Mouse (Mus musculus): ENCODE measurements at regions not wholly inside any gene's neighbourhood (a gene's known extent, or its start where the extent isn't known, plus 50 kb on each side); places are given as distances from the start of the nearest gene placed in this dataset.

DNA sequence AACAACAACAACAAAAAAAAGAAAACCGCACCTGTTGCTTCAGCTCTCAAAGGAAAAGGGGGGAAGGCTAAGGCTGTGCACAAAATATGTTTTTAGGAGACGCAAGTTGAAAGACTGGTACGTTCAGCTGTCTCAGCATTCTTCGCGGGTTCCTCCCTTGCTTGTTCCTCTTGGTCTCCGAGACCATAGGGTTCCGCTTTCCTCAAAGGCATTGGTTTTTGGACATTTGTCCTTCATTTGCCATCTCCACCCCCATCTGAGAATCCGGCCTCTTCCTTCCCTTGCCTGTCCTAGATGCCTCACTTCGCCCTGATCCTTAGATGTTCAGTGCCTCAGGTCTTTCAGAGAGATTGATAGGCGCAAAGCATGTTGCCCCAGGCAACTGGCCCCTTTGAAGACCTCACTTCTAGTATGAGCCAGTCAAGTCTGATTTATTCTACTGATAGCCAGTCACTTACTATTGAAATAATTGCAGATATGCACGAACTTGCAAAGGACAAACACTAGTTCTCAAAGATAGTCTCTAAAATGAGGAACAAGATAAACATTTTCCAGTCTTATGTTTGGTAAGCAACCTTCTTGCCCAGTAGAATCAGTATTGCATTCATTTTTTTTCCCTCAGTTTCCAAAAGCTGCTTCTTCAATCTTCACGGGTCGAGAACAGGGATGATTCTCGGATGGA, 112.6 kb upstream of the Tmc1 start:
- no peak for DNase-seq

DNA sequence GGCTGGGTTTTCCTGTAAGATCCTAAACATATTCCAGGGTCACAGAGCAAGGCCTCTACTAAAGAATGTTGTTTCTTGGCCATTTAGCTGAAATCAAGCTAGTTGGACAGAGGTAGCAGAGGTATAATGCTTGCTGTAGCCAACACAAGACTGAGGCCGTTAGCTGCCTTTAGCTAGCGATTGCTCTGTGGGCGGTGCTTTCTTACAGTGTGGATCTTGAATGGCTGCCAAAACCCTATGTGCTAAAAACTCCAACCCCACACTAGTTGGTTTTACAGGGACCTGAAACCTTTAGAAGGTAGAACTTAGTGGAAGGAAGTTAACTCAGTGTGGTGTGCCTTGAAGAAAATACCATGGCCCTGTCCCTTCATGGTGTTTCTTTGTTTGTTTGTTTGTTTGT, 110.9 kb upstream of the Tmc1 start:
- DNase-seq, result no peak

DNA sequence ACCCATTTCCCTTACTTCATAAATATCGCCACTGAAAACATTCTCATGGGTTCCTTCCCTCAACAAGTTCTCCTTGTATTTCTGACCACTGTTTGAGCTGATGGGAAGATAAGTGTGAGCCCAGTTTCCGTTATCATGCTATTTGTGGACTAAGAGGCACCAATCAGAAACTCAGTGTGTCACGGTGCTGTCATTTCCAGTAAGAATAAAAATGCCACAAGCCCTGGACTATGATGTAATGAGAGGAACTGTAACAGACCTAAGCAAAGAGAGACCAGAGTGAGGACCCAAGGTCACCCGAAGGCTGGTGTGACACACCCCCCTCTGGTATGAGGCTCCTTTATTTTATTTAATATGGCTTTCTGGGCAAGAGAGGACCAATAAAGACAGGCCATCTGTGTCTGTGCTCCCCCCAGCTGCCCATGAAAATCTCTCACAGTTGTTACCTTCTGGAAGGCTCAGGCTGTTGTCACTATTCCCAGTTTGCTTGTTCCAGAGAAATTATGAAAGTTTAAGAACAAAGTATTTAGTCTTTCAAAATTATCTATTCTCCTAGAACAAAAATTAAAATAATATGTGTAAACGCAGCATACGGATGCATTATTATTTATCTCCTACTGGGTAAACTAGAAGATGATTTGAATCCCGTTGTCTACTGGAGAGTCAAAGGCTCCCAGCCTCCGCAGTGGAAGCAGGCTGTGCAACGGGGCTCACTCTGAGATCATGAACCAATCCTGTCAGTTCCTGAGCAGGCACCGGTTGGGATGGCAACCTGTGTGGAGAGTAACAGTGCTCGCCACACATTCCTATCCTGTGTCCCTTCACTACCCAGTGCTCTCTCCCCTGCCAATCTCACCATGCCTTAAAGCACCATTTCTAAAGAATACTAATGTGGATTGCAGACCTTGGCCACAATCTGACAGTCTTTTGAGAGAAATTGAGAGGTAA, 99.9 kb upstream of the Tmc1 start:
- no peak for DNase-seq

GRCm38 (mm10) chr19:21052771-21053170, 98.8 kb upstream of the Tmc1 start:
- DNase-seq, result no peak

- DNase-seq, result no peak
Measured at GRCm38 (mm10) chr19:21051872-21052271, 97.9 kb upstream of the Tmc1 start.

- peak; percentile 29 for DNase-seq
Measured at GRCm38 (mm10) chr19:21050994-21051721, 97.2 kb upstream of the Tmc1 start.

DNA sequence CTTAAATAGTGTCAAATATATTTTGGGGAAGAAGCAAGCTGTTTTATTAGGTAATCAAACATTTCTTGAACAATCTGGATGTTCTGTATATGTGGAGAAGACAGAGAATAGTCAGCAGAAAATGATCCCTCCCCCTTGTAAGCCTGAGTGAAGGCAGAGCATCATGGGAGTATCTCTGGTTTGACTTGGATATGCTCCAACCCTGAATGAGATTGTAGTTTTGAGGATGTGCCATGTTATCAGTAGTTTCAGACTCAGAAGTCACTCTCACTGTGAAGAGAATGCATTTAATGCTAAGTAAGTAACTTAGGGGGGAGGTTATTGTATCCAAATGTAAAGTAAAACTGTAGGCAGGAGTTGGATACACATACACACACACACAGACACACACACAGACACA, 95.3 kb upstream of the Tmc1 start:
- DNase-seq, result no peak

- DNase-seq, result no peak
Measured at GRCm38 (mm10) chr19:21045565-21045964, 91.6 kb upstream of the Tmc1 start.

DNA sequence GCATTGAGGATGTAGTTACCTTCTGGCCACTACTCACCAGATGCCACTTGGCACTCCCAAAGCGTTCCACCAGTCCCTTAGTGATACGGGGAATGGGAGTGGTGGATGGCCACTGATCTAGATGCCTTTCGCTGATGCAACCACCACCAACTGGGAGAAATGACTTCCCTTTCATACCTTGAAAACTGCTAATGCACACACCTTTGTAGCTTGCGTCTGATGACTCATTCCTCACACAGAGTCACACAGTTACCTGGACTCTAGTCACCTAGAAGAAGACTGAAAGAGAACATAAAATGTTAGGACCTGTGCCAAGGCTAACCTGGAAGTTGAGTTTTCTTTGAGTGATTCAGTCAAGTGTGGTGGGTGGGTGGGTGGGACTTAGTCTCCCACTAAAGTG, 90.0 kb upstream of the Tmc1 start:
- DNase-seq, result no peak

DNA sequence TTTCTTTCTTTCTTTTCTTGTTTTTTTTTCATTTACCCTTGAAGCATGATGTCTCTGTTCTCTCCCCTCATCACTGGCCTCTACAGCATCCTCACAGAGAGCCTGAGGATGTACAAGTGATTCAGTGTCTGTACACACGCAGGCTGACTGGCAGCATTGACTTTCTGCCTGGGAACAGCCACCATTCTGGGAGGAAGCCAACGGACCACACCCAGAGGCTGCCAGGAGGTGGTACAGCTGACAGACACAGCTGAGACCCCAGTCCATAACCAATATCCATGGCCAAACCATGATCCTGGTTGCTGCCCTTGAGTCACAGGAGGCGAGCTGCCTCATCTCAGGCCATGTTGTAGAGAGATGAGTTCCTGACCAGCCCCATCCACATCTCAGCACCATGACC, 88.5 kb upstream of the Tmc1 start:
- no peak for DNase-seq

DNA sequence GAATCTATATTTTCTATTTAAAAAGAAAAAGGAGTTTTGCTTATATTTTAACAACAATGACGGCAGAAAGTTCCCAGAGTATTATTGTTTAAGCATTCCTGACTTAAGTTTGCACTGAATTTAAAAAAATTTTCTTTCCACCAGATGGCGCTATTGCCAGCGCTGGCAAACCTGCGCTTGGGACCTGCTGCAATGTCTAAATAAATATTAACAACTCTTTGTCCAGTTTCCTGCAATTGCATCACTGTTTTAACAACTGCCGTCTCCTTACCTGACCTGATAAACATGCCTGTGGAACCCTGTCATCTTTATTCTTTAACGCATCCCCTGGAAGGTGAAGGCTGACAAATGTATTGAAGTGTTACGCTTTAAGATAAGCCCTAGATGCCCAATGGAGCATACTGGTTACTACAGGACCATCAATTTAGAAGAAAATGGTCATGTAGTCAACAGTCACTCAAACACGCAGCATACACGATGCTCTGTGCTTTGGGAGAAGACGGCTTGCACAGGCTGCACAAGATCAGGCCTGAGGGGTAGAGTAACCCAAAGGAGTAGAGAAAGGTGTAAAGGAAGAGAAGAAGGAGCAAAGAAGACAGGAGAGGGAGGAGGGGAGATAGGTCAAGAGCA, 83.6 kb upstream of the Tmc1 start:
- peak; percentile 52 for DNase-seq

DNA sequence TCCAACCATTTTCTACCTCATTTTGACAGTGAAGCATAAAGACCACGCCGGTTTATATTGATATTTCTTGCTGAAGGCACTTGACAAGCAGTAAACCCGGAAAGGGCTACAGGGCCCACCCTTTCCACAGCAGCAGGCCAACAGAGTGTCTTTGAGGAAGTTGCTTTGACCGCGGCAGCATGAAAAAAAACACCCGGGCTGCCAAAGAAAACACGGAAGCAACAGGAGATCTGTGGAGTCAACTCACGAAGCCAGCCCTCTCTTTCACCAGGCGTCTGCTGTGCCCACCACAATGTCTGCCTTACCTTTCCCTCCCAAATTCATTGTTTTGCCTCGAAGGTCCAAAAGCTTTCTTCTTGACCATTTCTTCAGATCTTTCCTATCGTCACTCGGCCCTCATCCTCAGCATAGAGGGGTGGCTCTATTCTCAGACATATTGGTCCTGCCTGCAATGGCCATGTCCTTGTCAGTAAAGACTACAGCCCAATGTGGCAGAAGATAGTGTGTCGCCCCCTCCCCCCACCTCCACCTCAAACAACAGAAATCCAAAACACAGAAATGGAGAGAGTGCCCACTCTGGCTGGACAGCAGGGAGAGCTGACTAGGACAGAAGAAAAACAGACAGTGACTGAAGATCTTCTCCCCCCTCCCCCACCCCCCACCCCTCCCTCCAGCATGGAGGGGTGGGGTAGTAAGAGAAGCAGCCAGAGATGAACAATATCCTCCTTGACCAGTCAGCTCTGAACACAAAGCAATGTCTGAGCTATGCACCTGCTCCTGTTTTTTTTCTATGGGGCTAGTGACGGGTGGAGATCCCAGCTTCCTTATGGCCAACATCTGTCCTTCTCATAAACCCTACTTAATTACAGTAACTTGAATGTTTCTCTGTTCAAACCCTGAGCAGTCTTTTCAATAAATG, 82.8 kb upstream of the Tmc1 start:
- peak; percentile 83 for DNase-seq

GRCm38 (mm10) chr19:21035505-21035904, 81.5 kb upstream of the Tmc1 start:
- DNase-seq, result no peak

GRCm38 (mm10) chr19:21033991-21034390, 80.0 kb upstream of the Tmc1 start:
- DNase-seq, result no peak

GRCm38 (mm10) chr19:21032558-21032957, 78.6 kb upstream of the Tmc1 start:
- no peak for DNase-seq

DNA sequence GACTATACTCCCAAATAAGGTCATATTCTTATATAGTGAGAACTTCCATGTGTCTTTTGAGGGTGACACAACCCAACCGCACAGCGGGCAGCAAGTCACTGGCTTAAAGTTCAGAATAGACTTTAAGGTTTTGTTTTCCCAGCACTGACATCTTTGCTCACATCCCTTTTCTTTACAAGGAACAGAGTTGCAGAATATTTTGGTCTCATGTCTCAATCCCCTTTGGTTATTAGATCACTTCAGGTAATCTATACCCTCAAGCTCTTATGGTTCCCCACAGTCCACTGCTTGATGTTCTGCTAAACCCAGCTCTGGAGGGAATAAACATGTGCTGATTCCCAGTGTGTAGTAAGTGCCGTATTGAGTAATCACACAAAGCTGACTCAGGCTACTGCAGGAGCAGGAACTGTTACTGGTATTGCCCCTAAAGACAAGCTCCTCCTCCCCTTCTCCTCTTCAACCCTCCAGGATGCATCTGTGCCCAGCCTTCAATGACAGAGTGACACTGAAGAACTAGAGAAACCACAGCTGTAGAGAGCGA, 77.8 kb upstream of the Tmc1 start:
- no peak for DNase-seq

DNA sequence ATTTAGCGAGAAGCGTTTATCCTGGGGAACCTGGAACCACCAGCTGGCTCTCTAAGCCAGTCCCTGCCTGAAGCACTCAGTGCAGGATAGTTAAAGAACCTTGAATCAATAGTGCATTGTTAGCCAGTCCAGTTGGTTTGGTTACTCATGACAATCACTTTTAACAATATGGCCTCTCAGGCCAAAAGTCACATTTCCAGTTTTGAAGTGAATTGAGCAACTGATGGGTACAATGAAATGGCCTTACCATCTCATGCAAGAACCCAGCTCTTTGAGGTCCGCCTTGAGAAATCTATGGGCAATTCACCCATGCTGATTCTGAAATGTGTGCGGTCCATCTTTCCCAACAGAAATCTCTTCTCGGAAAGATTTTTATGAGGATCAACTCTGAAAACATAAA, 77.0 kb upstream of the Tmc1 start:
- DNase-seq, result no peak

DNA sequence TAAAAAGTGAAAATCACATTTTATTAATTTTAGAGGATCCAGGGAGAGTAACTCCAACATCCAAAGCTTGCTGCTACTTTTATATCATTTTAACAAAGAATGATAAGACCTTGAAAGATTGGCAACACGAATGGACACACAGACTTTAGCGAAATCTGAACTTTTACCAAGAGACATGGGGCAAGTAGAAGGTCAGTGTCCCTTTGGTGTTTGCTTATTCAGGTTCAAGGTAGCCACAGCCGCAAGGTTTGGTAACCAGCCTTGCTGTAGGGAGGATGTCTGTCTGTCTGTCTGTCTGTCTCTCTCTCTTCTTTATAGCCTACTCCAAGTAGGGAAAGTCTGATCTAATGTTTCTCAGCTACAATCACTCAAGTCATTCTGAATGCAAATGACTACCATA, 75.0 kb upstream of the Tmc1 start:
- DNase-seq, result no peak

- DNase-seq, result no peak
Measured at GRCm38 (mm10) chr19:21012391-21012790, 58.4 kb upstream of the Tmc1 start.

DNA sequence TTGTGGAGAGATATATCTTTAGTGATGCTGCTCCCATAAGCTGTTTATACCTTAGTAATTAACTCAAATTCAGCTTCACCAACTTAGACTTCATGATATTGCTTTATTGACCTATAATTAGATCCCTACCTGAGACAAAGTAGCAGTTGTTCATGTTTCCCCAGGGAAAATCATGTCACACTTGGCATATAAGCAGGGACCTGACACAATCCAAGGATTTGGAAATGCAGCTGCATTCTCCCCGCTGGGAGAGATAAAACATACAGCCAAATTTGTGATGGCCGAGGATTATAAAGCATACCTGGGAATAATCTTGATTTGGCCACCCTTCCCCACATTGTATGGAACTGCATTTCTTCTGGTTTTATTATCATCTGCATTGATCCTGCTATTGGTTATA, 55.6 kb upstream of the Tmc1 start:
- DNase-seq, result no peak

DNA sequence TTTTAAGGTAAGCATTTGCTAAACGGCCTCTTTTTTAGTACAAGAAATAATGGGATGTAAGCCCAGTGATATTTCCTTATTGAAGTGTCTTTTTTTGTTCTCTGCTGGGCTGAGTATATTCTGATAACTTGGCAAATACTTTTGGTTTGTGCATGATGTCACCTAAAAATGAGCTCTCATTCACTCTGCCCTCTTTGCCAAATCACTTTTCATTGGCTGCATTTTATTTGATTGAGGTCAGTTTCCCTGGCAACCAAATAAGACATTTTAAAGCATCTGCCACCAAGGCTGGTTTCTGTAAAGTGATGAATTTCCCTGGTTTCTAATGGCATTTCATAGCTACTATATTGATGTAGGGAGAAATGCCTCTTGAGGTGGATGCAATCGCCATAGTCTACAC, 50.4 kb upstream of the Tmc1 start:
- no peak for DNase-seq

Measured in kidney, postnatal 10 days (tissue).